Mouse (Mus musculus) stomach, embryonic 15.5 days (tissue): ENCODE data around the gene Fbn1. TPM values are rescaled to one million over a fixed set of nuclear protein-coding genes. Genes with fewer than 3 reads are reported as not detected.
A peak's percentile ranks its signal among the peaks of the same experiment; 100 is the strongest.

ENCODE experiments used
- ATAC-seq: fragments of 200-750 bp; cut with Nextera tagmentation; 2 replicates; pipeline ENCODE4 v1.8.0; 2017; ENCODE audit warnings: low read depth, moderate number of reproducible peaks, moderate TSS enrichment; ENCODE audit not compliant: insufficient read depth, low FRiP score
- H3K27ac ChIP-seq: fragments of 300-500 bp; sonication (generic); 2 replicates; pipeline ENCODE4 v1.5.1; 2015; ENCODE audit warnings: mild to moderate bottlenecking, inconsistent platforms
- H3K27me3 ChIP-seq: fragments of 300-500 bp; sonication (generic); replicated peaks from 2 replicates; pipeline ENCODE4 v1.6.1; 2015; ENCODE audit warnings: inconsistent platforms
- H3K36me3 ChIP-seq: fragments of 300-500 bp; sonication (generic); 2 replicates; pipeline ENCODE4 v1.6.1; 2015; ENCODE audit warnings: inconsistent platforms
- H3K4me1 ChIP-seq: fragments of 300-500 bp; sonication (generic); 2 replicates; pipeline ENCODE4 v1.6.1; 2015; ENCODE audit warnings: inconsistent platforms
- H3K4me2 ChIP-seq: fragments of 300-500 bp; sonication (generic); 2 replicates; pipeline ENCODE4 v1.6.1; 2015; ENCODE audit warnings: mild to moderate bottlenecking, inconsistent platforms
- H3K4me3 ChIP-seq: fragments of 300-500 bp; sonication (generic); replicated peaks from 2 replicates; pipeline ENCODE4 v1.5.1; 2015; ENCODE audit warnings: inconsistent platforms
- H3K9ac ChIP-seq: fragments of 300-500 bp; sonication (generic); 2 replicates; pipeline ENCODE4 v1.6.1; 2015; ENCODE audit warnings: inconsistent platforms
- H3K9me3 ChIP-seq: fragments of 300-500 bp; sonication (generic); 2 replicates; pipeline ENCODE4 v1.6.1; 2016; ENCODE audit warnings: inconsistent platforms
- WGBS: fragments of 180-500 bp; shearing (Covaris S2); methylation state at CpG from one replicate; pipeline ENCODE4 v1.1.7; 2015; 5-methylcytosine and 5-hydroxymethylcytosine counted together
- polyA plus RNA-seq: library from polyadenylated mRNA; unstranded; fragments of >200 nt; fragmentation: Nextera tagmentation; extraction: Ambion mirVana; gene quantifications from 2 replicates; pipeline ENCODE4 v1.2.1, GENCODE M21; 2015

The Fbn1 gene
- polyA plus RNA-seq, 1 experiment from 2014 or later: 25.9 TPM

- Histone ChIP-seq H3K9ac (no peak overlapping the region), H3K4me3 (no peak overlapping the region), H3K4me2 (no peak overlapping the region), H3K4me1 (no peaks in the 10 kb centered on the region), H3K27ac (no peak overlapping the region), H3K9me3 (no peaks in the 10 kb centered on the region), H3K27me3 (no peaks in the 10 kb centered on the region), H3K36me3 (0 out of 2 replicates have a peak, but pooled peaks cover 4% of the 10 kb centered on the region)
- WGBS: 83% methylated on average over 15 of the region's 15 CpGs
- no peak for ATAC-seq
Measured at GRCm38 (mm10) chr2:125412351-125412750, 95.4 kb downstream of the Fbn1 start.

- H3K9ac ChIP-seq: no peak overlapping the region
- no peaks in the 10 kb centered on the region for H3K27me3 ChIP-seq
- WGBS: 55% methylated on average over 3 of the region's 3 CpGs
- no peak overlapping the region for H3K4me2 ChIP-seq
- H3K27ac ChIP-seq: no peak overlapping the region
- no peaks in the 10 kb centered on the region for H3K4me1 ChIP-seq
- H3K9me3 ChIP-seq: no peaks in the 10 kb centered on the region
- no peak overlapping the region for H3K4me3 ChIP-seq
- H3K36me3 ChIP-seq: 0 out of 2 replicates have a peak, but pooled peaks cover 4% of the 10 kb centered on the region
- ATAC-seq: no peak
Measured at GRCm38 (mm10) chr2:125411777-125412176, 96.0 kb downstream of the Fbn1 start.

GRCm38 (mm10) chr2:125404509-125405105 lies 103.2 kb downstream of the Fbn1 start:
- Histone ChIP-seq H3K4me2 (no peak overlapping the region), H3K4me1 (no peaks in the 10 kb centered on the region), H3K4me3 (no peak overlapping the region), H3K9ac (no peak overlapping the region), H3K36me3 (no peaks in the 10 kb centered on the region), H3K27ac (no peak overlapping the region), H3K27me3 (no peaks in the 10 kb centered on the region), H3K9me3 (no peaks in the 10 kb centered on the region)
- 69% methylated on average over 4 of the region's 4 CpGs for WGBS
- no peak for ATAC-seq

GRCm38 (mm10) chr2:125402276-125402675 lies 105.5 kb downstream of the Fbn1 start:
- H3K9ac ChIP-seq: no peak overlapping the region

GRCm38 (mm10) chr2:125400121-125400520 lies 107.7 kb downstream of the Fbn1 start:
- H3K4me3 ChIP-seq: no peak overlapping the region
- no peaks in the 10 kb centered on the region for H3K9me3 ChIP-seq
- H3K36me3 ChIP-seq: no peaks in the 10 kb centered on the region
- H3K27ac ChIP-seq: no peak overlapping the region
- ATAC-seq: no peak
- H3K9ac ChIP-seq: no peak overlapping the region
- no peaks in the 10 kb centered on the region for H3K4me1 ChIP-seq
- H3K4me2 ChIP-seq: no peak overlapping the region
- H3K27me3 ChIP-seq: no peaks in the 10 kb centered on the region
- 88% methylated on average over 3 of the region's 3 CpGs for WGBS

More at GRCm38 (mm10) chr2:125402276-125402675, 105.5 kb downstream of the Fbn1 start:
- H3K9me3 ChIP-seq: no peaks in the 10 kb centered on the region
- no peaks in the 10 kb centered on the region for H3K36me3 ChIP-seq
- no peak for ATAC-seq
- H3K4me1 ChIP-seq: no peaks in the 10 kb centered on the region
- WGBS: 60% methylated on average over 1 of the region's 1 CpGs
- H3K27me3 ChIP-seq: no peaks in the 10 kb centered on the region
- no peak overlapping the region for H3K4me3 ChIP-seq
- no peak overlapping the region for H3K4me2 ChIP-seq
- H3K27ac ChIP-seq: peak overlapping the region; percentile 48; the same call in 1 of the 2 replicates

GRCm38 (mm10) chr2:125397796-125398195 lies 110.0 kb downstream of the Fbn1 start:
- H3K36me3 ChIP-seq: no peaks in the 10 kb centered on the region
- H3K27me3 ChIP-seq: no peaks in the 10 kb centered on the region
- H3K9me3 ChIP-seq: no peaks in the 10 kb centered on the region
- H3K4me3 ChIP-seq: no peak overlapping the region
- ATAC-seq: no peak
- no peak overlapping the region for H3K27ac ChIP-seq
- no peak overlapping the region for H3K9ac ChIP-seq
- 65% methylated on average over 7 of the region's 7 CpGs for WGBS
- no peak overlapping the region for H3K4me2 ChIP-seq
- H3K4me1 ChIP-seq: no peaks in the 10 kb centered on the region

- H3K9ac ChIP-seq: no peak overlapping the region
- H3K4me2 ChIP-seq: no peak overlapping the region
- no peak for ATAC-seq
- H3K4me3 ChIP-seq: no peak overlapping the region
- no peaks in the 10 kb centered on the region for H3K9me3 ChIP-seq
- no peak overlapping the region for H3K27ac ChIP-seq
- no peaks in the 10 kb centered on the region for H3K36me3 ChIP-seq
- H3K27me3 ChIP-seq: no peaks in the 10 kb centered on the region
- 92% methylated on average over 9 of the region's 9 CpGs for WGBS
- no peaks in the 10 kb centered on the region for H3K4me1 ChIP-seq
Measured at GRCm38 (mm10) chr2:125394428-125395101, 113.2 kb downstream of the Fbn1 start.

GRCm38 (mm10) chr2:125391582-125391981 lies 116.2 kb downstream of the Fbn1 start:
- H3K27ac ChIP-seq: no peak overlapping the region
- no peak overlapping the region for H3K4me2 ChIP-seq
- no peaks in the 10 kb centered on the region for H3K4me1 ChIP-seq
- H3K27me3 ChIP-seq: no peaks in the 10 kb centered on the region
- H3K9me3 ChIP-seq: no peaks in the 10 kb centered on the region
- WGBS: 65% methylated on average over 6 of the region's 6 CpGs
- no peak overlapping the region for H3K4me3 ChIP-seq
- ATAC-seq: no peak
- H3K9ac ChIP-seq: no peak overlapping the region
- H3K36me3 ChIP-seq: no peaks in the 10 kb centered on the region; the same call in 1 of the 2 replicates

GRCm38 (mm10) chr2:125389796-125390195 lies 118.0 kb downstream of the Fbn1 start:
- no peak for ATAC-seq
- no peak overlapping the region for H3K9ac ChIP-seq
- no peaks in the 10 kb centered on the region for H3K27me3 ChIP-seq
- no peak overlapping the region for H3K27ac ChIP-seq
- H3K36me3 ChIP-seq: peaks cover 2% of the 10 kb centered on the region; the same call in 1 of the 2 replicates
- no peak overlapping the region for H3K4me2 ChIP-seq
- 91% methylated on average over 10 of the region's 10 CpGs for WGBS
- no peaks in the 10 kb centered on the region for H3K9me3 ChIP-seq
- no peaks in the 10 kb centered on the region for H3K4me1 ChIP-seq
- no peak overlapping the region for H3K4me3 ChIP-seq

- Histone ChIP-seq H3K4me2 (no peak overlapping the region), H3K27me3 (no peaks in the 10 kb centered on the region), H3K4me3 (no peak overlapping the region), H3K36me3 (peaks cover 3% of the 10 kb centered on the region; the same call in 1 of the 2 replicates), H3K9me3 (no peaks in the 10 kb centered on the region), H3K9ac (no peak overlapping the region), H3K4me1 (no peaks in the 10 kb centered on the region), H3K27ac (no peak overlapping the region)
- 77% methylated on average over 7 of the region's 7 CpGs for WGBS
- no peak for ATAC-seq
Measured at GRCm38 (mm10) chr2:125386221-125386965, 121.4 kb downstream of the Fbn1 start.

GRCm38 (mm10) chr2:125384941-125385340 lies 122.9 kb downstream of the Fbn1 start:
- peaks cover 3% of the 10 kb centered on the region; the same call in 1 of the 2 replicates for H3K36me3 ChIP-seq
- no peaks in the 10 kb centered on the region for H3K27me3 ChIP-seq
- no peak overlapping the region for H3K9ac ChIP-seq
- H3K4me3 ChIP-seq: no peak overlapping the region
- 66% methylated on average over 4 of the region's 4 CpGs for WGBS
- H3K27ac ChIP-seq: no peak overlapping the region
- no peaks in the 10 kb centered on the region for H3K4me1 ChIP-seq
- ATAC-seq: no peak
- H3K9me3 ChIP-seq: no peaks in the 10 kb centered on the region
- H3K4me2 ChIP-seq: no peak overlapping the region

GRCm38 (mm10) chr2:125384415-125384814 lies 123.4 kb downstream of the Fbn1 start:
- Histone ChIP-seq H3K36me3 (peaks cover 3% of the 10 kb centered on the region; the same call in 1 of the 2 replicates), H3K27me3 (no peaks in the 10 kb centered on the region), H3K27ac (no peak overlapping the region), H3K4me3 (no peak overlapping the region), H3K9me3 (no peaks in the 10 kb centered on the region), H3K4me2 (no peak overlapping the region), H3K4me1 (no peaks in the 10 kb centered on the region), H3K9ac (no peak overlapping the region)
- ATAC-seq: no peak
- WGBS: 85% methylated on average over 6 of the region's 6 CpGs
